Mouse (Mus musculus) cerebellum, adult 2 months (tissue): ENCODE results near the gene Egln1.

ENCODE experiments used
- CTCF ChIP-seq: fragments of 200-500 bp; IDR thresholded peaks from 2 replicates; pipeline ENCODE4 v1.5.1; 2011; ENCODE audit warnings: low read depth, mild to moderate bottlenecking, control low read depth, low read length, moderate library complexity, borderline replicate concordance; ENCODE audit not compliant: insufficient read depth
- POLR2A ChIP-seq: fragments of 200-500 bp; IDR thresholded peaks from 2 replicates; pipeline ENCODE4 v1.6.1; 2011; ENCODE audit warnings: low read length, control low read depth, borderline replicate concordance; ENCODE audit not compliant: insufficient read depth

DNA sequence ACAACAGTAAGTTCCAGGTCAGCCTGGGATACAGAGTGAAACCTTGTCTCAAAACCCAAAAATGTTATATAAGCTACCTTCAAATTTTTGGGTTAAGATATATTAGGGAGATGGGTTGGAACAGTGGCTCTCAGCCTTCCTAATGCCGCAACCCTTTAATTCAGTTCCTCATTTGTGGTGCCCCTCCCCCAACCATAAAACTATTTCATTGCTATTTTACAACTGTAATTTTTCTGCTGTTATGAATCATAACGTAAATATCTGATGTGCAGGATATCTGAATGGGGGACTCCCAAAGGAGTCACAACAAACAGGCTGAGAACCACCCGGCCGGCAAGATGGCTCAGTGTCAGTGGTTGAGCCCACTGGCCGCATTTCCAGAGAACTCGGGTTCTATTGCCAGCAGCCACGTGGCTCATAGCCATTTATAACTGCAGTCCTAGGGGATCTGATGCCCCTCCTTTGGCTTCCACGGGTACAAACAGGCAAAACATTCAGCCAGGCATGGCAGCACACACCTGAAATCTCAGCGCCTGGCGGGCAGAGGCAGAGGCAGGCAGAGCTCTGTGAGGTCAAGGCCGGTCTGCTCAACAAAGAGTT is 26.5 kb downstream of the Egln1 start:
- TF ChIP-seq CTCF (no peak), POLR2A (no peak)
